ENCODE assay signal across 18 mouse cellular contexts in genomic region chr4:64043371-64043770, GRCm38 (mm10). TPM values are rescaled to one million over a fixed set of nuclear protein-coding genes. Genes with fewer than 3 reads are reported as not detected.
DNase-seq lines count a peak whose midpoint lies in the region; ATAC-seq and TF ChIP-seq lines count a peak whose summit lies in the region.
"Had no signal": no experiment of that assay in that cellular context is flagged by ENCODE, and none has a peak within 500 bp of the region (broad histone marks: within the 10 kb centered on the region; RNA-seq: fewer than 3 reads in every experiment).

No protein-coding gene starts in this region.

- H3K9ac ChIP-seq in hindbrain, postnatal 0 days (replicated peaks; ENCODE audit: low read length) = no peak overlapping the region
- H3K9ac ChIP-seq in hindbrain, embryonic 12.5 days = no peak overlapping the region
- H3K9ac ChIP-seq in midbrain, postnatal 0 days (replicated peaks; ENCODE audit: low read length, poor library complexity, severe bottlenecking) = no peak overlapping the region
- no peak overlapping the region for H3K9ac ChIP-seq in midbrain, embryonic 15.5 days
- no peak overlapping the region for H3K9ac ChIP-seq in limb, embryonic 14.5 days (ENCODE audit: low read depth, low read length, severe bottlenecking)
- H3K9ac ChIP-seq: limb, embryonic 12.5 days; liver, postnatal 0 days; neural tube, embryonic 13.5 days had no signal

- 42% methylated on average over 6 of the region's 6 CpGs for WGBS in hindbrain, postnatal 0 days
- 72% methylated on average over 6 of the region's 6 CpGs for WGBS in hindbrain, embryonic 12.5 days
- 66% methylated on average over 6 of the region's 6 CpGs for WGBS in midbrain, postnatal 0 days
- WGBS in midbrain, embryonic 15.5 days = 73% methylated on average over 6 of the region's 6 CpGs
- WGBS in limb, embryonic 14.5 days = 75% methylated on average over 6 of the region's 6 CpGs

- peak; percentile 6 for DNase-seq in cerebellum, adult 9-11 months
- no peak for DNase-seq in cerebellum, adult 11 months
- DNase-seq in hindbrain, postnatal 0 days (ENCODE audit: low spot score) = peak; percentile 70
- DNase-seq in midbrain, postnatal 0 days (ENCODE audit: low spot score) = peak; percentile 76
- no peak for DNase-seq in limb, embryonic 14.5 days (ENCODE audit: low spot score)
- DNase-seq in thymus, postnatal 4 days = no peak
- DNase-seq: cerebellum, adult 8-10 months; embryo, embryonic 11 days; heart, adult 2 months; liver, postnatal 0 days; midbrain, embryonic 14.5 days; thymus, adult 18-20 months had no signal

- H3K36me3 ChIP-seq in hindbrain, postnatal 0 days (ENCODE audit: insufficient read depth, low read length) = no peaks in the 10 kb centered on the region
- H3K36me3 ChIP-seq in hindbrain, embryonic 12.5 days = no peaks in the 10 kb centered on the region
- H3K36me3 ChIP-seq in midbrain, postnatal 0 days (ENCODE audit: insufficient read depth, low read length) = no peaks in the 10 kb centered on the region
- H3K36me3 ChIP-seq in midbrain, embryonic 15.5 days (replicated peaks) = no peaks in the 10 kb centered on the region
- H3K36me3 ChIP-seq in limb, embryonic 14.5 days (ENCODE audit: control insufficient read depth, insufficient read depth, low read length) = peaks cover 3% of the 10 kb centered on the region; the same call in 1 of the 2 replicates
- H3K36me3 ChIP-seq: limb, embryonic 12.5 days; neural tube, embryonic 13.5 days had no signal

- no peak for TF ChIP-seq CTCF in hindbrain, postnatal 0 days (IDR thresholded peaks at IDR 0.05; ENCODE audit: low read depth)
- TF ChIP-seq CTCF in midbrain, postnatal 0 days (IDR thresholded peaks at IDR 0.05) = no peak

- peak; percentile 56 for ATAC-seq in hindbrain, postnatal 0 days
- ATAC-seq in hindbrain, embryonic 12.5 days (ENCODE audit: low FRiP score) = no peak
- no peak for ATAC-seq in midbrain, postnatal 0 days (ENCODE audit: low FRiP score)
- no peak for ATAC-seq in midbrain, embryonic 15.5 days (replicated peaks)
- no peak for ATAC-seq in limb, embryonic 14.5 days (ENCODE audit: low FRiP score, low read depth)
- ATAC-seq: inflammation-experienced regulatory T-cells, adult 6 months; liver, postnatal 0 days had no signal

- no peaks in the 10 kb centered on the region for H3K4me1 ChIP-seq in hindbrain, postnatal 0 days (ENCODE audit: insufficient read depth, low read length)
- H3K4me1 ChIP-seq in hindbrain, embryonic 12.5 days = peaks cover 13% of the 10 kb centered on the region
- H3K4me1 ChIP-seq in midbrain, postnatal 0 days (ENCODE audit: insufficient read depth, low read length) = no peaks in the 10 kb centered on the region
- peaks cover 13% of the 10 kb centered on the region for H3K4me1 ChIP-seq in midbrain, embryonic 15.5 days
- H3K4me1 ChIP-seq in limb, embryonic 14.5 days (ENCODE audit: control insufficient read depth, insufficient read depth, low read length) = peaks cover 32% of the 10 kb centered on the region

- no peak overlapping the region for H3K4me3 ChIP-seq in hindbrain, postnatal 0 days (ENCODE audit: low read length)
- no peak overlapping the region for H3K4me3 ChIP-seq in hindbrain, embryonic 12.5 days
- H3K4me3 ChIP-seq in midbrain, postnatal 0 days (ENCODE audit: low read depth, low read length) = no peak overlapping the region
- H3K4me3 ChIP-seq in midbrain, embryonic 15.5 days = no peak overlapping the region
- H3K4me3 ChIP-seq in limb, embryonic 14.5 days (replicated peaks; ENCODE audit: low read length) = no peak overlapping the region
- H3K4me3 ChIP-seq: heart, adult 2 months; limb, embryonic 12.5 days; neural tube, embryonic 13.5 days had no signal

- peak overlapping the region; percentile 11; the same call in 1 of the 2 replicates for H3K27ac ChIP-seq in hindbrain, postnatal 0 days
- H3K27ac ChIP-seq in hindbrain, embryonic 12.5 days = no peak overlapping the region
- H3K27ac ChIP-seq in midbrain, postnatal 0 days (ENCODE audit: low read depth, low read length) = no peak overlapping the region
- H3K27ac ChIP-seq in midbrain, embryonic 15.5 days = no peak overlapping the region
- no peak overlapping the region for H3K27ac ChIP-seq in limb, embryonic 14.5 days (replicated peaks; ENCODE audit: low read depth, low read length)
- H3K27ac ChIP-seq: heart, adult 2 months; limb, embryonic 12.5 days; macrophage; neural tube, embryonic 13.5 days had no signal

- H3K9me3 ChIP-seq in hindbrain, postnatal 0 days (ENCODE audit: low read length) = no peaks in the 10 kb centered on the region
- H3K9me3 ChIP-seq in hindbrain, embryonic 12.5 days (replicated peaks) = no peaks in the 10 kb centered on the region
- H3K9me3 ChIP-seq in midbrain, postnatal 0 days (ENCODE audit: low read length) = no peaks in the 10 kb centered on the region
- H3K9me3 ChIP-seq in midbrain, embryonic 15.5 days = no peaks in the 10 kb centered on the region
- no peaks in the 10 kb centered on the region for H3K9me3 ChIP-seq in limb, embryonic 14.5 days (ENCODE audit: control insufficient read depth, low read length)
- H3K9me3 ChIP-seq: limb, embryonic 12.5 days; neural tube, embryonic 13.5 days had no signal

- no peak for TF ChIP-seq POLR2A in limb, embryonic 14.5 days (IDR thresholded peaks at IDR 0.05; ENCODE audit: borderline replicate concordance, extremely low read depth, insufficient read depth, insufficient read length)

- H3K27me3 ChIP-seq in hindbrain, postnatal 0 days (ENCODE audit: insufficient read depth, low read length) = no peaks in the 10 kb centered on the region
- peaks cover 16% of the 10 kb centered on the region for H3K27me3 ChIP-seq in hindbrain, embryonic 12.5 days
- 0 out of 2 replicates have a peak, but pooled peaks cover 8% of the 10 kb centered on the region for H3K27me3 ChIP-seq in midbrain, postnatal 0 days (ENCODE audit: insufficient read depth, low read length)
- H3K27me3 ChIP-seq in midbrain, embryonic 15.5 days (replicated peaks) = peaks cover 15% of the 10 kb centered on the region
- H3K27me3 ChIP-seq in limb, embryonic 14.5 days (ENCODE audit: control insufficient read depth, insufficient read depth, low read length) = no peaks in the 10 kb centered on the region

- H3K4me2 ChIP-seq in hindbrain, postnatal 0 days (ENCODE audit: low read depth, low read length) = peak overlapping the region; percentile 74
- H3K4me2 ChIP-seq in hindbrain, embryonic 12.5 days (replicated peaks) = no peak overlapping the region
- H3K4me2 ChIP-seq in midbrain, postnatal 0 days (ENCODE audit: low read depth, low read length, poor library complexity, severe bottlenecking) = no peak overlapping the region
- no peak overlapping the region for H3K4me2 ChIP-seq in midbrain, embryonic 15.5 days
- H3K4me2 ChIP-seq in limb, embryonic 14.5 days (replicated peaks; ENCODE audit: low read depth, low read length, severe bottlenecking) = peak overlapping the region; percentile 69; the same call in 1 of the 2 replicates

RNA-seq across cellular contexts. Expression of gene Tnc, which starts 3.4 kb away (rescaled TPM):
- total RNA-seq in hindbrain, postnatal 0 days (2014; rRNA removed) = 166 and 184 TPM in 2 replicates
- 35.8 and 37.7 TPM in 2 replicates for polyA plus RNA-seq in hindbrain, postnatal 0 days (2015; fragmentation: Nextera tagmentation; extraction: Ambion mirVana)
- polyA plus RNA-seq in hindbrain, embryonic 12.5 days (2016; fragmentation: Nextera tagmentation; extraction: Ambion mirVana) = 19.3 and 33.8 TPM in 2 replicates
- total RNA-seq in midbrain, postnatal 0 days (2014; rRNA removed) = 163 and 167 TPM in 2 replicates
- polyA plus RNA-seq in midbrain, postnatal 0 days (2015; fragmentation: Nextera tagmentation; extraction: Ambion mirVana) = 38.2 and 41.2 TPM in 2 replicates
- 52.6 and 63.1 TPM in 2 replicates for polyA plus RNA-seq in midbrain, embryonic 15.5 days (2015; fragmentation: Nextera tagmentation; extraction: Ambion mirVana)
- polyA plus RNA-seq in limb, embryonic 14.5 days (2012; rRNA removed) = 73.8 and 78.9 TPM in 2 replicates
- 58.2 and 65.1 TPM in 2 replicates for polyA plus RNA-seq in limb, embryonic 14.5 days (2014; fragmentation: Nextera tagmentation; extraction: Ambion mirVana)

Comparison
In these comparisons a context has a peak if more than half of its experiments do, and no peak if none do; other contexts are left out.
1. DNase-seq: peak in cerebellum, adult 9-11 months (single experiment), hindbrain, postnatal 0 days (single experiment) and midbrain, postnatal 0 days (single experiment); none in cerebellum, adult 11 months (single experiment), limb, embryonic 14.5 days (single experiment) and thymus, postnatal 4 days (single experiment).
2. H3K4me2 ChIP-seq: peak in hindbrain, postnatal 0 days (single experiment) and limb, embryonic 14.5 days (single experiment); none in hindbrain, embryonic 12.5 days (single experiment), midbrain, postnatal 0 days (single experiment) and midbrain, embryonic 15.5 days (single experiment).